Mouse (Mus musculus) right cerebral cortex, adult 18-20 months (tissue): Measurements from ENCODE around the gene Olfr564.

Experiments used
- DNase-seq: peaks from one replicate; pipeline ENCODE4 v3.0.0; 2022; ENCODE audit warnings: mixed read lengths

Gene Olfr564

GRCm38 (mm10) chr7:102803180-102803579 is at the start of gene Olfr564:
Gene Olfr564, plus strand, starts transcription at chr7:102803480.
- no peak for DNase-seq

DNA sequence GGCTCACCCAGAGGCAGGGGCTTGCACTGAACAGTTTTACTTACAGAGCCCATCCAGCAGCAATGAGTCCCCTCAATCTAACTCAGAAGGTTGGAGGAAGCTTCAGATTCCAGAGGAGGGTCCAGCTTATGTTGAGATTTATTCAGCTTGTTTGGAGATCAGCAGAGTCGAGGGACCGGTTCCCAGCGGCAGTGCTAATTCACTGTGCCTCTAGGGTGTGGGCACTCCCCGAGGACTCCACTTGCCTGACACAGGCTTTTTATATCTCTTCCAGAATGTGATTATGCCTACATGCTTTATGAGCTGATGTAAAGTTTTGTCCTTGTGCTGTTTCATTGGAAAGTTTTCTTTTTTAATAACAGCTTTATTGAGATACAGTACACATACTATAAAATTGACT is 44.0 kb upstream of the Olfr564 start, which contains the start of the genes Olfr560 and Olfr78:
Olfr560 (minus strand) TSS at position 101 of the 400 bp plus-strand sequence.
Olfr78 (minus strand) TSS at position 206 of the 400 bp plus-strand sequence.
- no peak for DNase-seq

GRCm38 (mm10) chr7:102770921-102771320 is 32.4 kb upstream of the Olfr564 start, which contains the start of gene Olfr561:
Gene Olfr561, plus strand, starts transcription at chr7:102771221.
- no peak for DNase-seq
